28 mouse cellular contexts compared by ENCODE assay signal in genomic region chr6:145309025-145309424, GRCm38 (mm10).
"Had no signal": no experiment of that assay in that cellular context is flagged by ENCODE, and none has a peak within 500 bp of the region (broad histone marks: within the 10 kb centered on the region; RNA-seq: fewer than 3 reads in every experiment).

No protein-coding gene starts in this region.

- H3K4me1 ChIP-seq: embryonic facial prominence, embryonic 12.5 days; embryonic facial prominence, embryonic 13.5 days; embryonic facial prominence, embryonic 15.5 days; forebrain, embryonic 12.5 days; forebrain, embryonic 15.5 days had no signal

- ATAC-seq: forebrain, embryonic 13.5 days; forebrain, embryonic 14.5 days; forebrain, embryonic 15.5 days; forebrain, embryonic 16.5 days; forebrain, postnatal 0 days had no signal

- H3K4me3 ChIP-seq: embryonic facial prominence, embryonic 10.5 days; embryonic facial prominence, embryonic 12.5 days; embryonic facial prominence, embryonic 13.5 days; embryonic facial prominence, embryonic 15.5 days; erythroblast, embryonic 14.5 days; forebrain, embryonic 10.5 days; forebrain, embryonic 12.5 days; forebrain, embryonic 13.5 days; forebrain, embryonic 15.5 days; gastrocnemius, adult 2 months; heart, adult 2 months had no signal

- H3K4me2 ChIP-seq: embryonic facial prominence, embryonic 12.5 days; embryonic facial prominence, embryonic 13.5 days; embryonic facial prominence, embryonic 15.5 days; forebrain, embryonic 12.5 days; forebrain, embryonic 13.5 days; forebrain, embryonic 15.5 days had no signal

- DNase-seq: cerebellum, adult 8-10 months; cerebellum, adult 9-10 months; cerebellum, adult 9-11 months; cerebellum, postnatal 10 days; cerebellum, postnatal 14 days; cerebellum, postnatal 25 days; cerebellum, postnatal 36 days; embryo, embryonic 11 days; forebrain, postnatal 0 days; gastrocnemius, adult 2 months; gastrocnemius, postnatal 10 days; gastrocnemius, postnatal 14 days; gastrocnemius, postnatal 25 days; gastrocnemius, postnatal 36 days; heart, adult 11 months; heart, adult 18-20 months; heart, adult 2 months had no signal

- H3K9me3 ChIP-seq: embryonic facial prominence, embryonic 10.5 days; embryonic facial prominence, embryonic 12.5 days; embryonic facial prominence, embryonic 13.5 days; embryonic facial prominence, embryonic 15.5 days; forebrain, embryonic 10.5 days; forebrain, embryonic 12.5 days; forebrain, embryonic 13.5 days; forebrain, embryonic 15.5 days had no signal

- H3K9ac ChIP-seq: embryonic facial prominence, embryonic 12.5 days; embryonic facial prominence, embryonic 13.5 days; embryonic facial prominence, embryonic 15.5 days; forebrain, embryonic 12.5 days; forebrain, embryonic 13.5 days; forebrain, embryonic 15.5 days; forebrain, postnatal 0 days had no signal

- H3K27ac ChIP-seq: embryonic facial prominence, embryonic 10.5 days; embryonic facial prominence, embryonic 12.5 days; embryonic facial prominence, embryonic 13.5 days; embryonic facial prominence, embryonic 15.5 days; forebrain, embryonic 10.5 days; forebrain, embryonic 12.5 days; forebrain, embryonic 13.5 days; forebrain, embryonic 15.5 days; gastrocnemius, adult 2 months; heart, adult 2 months had no signal

- H3K27me3 ChIP-seq: embryonic facial prominence, embryonic 12.5 days; embryonic facial prominence, embryonic 13.5 days; embryonic facial prominence, embryonic 15.5 days; forebrain, embryonic 12.5 days; forebrain, embryonic 13.5 days; forebrain, embryonic 15.5 days had no signal

- H3K36me3 ChIP-seq: embryonic facial prominence, embryonic 10.5 days; embryonic facial prominence, embryonic 12.5 days; embryonic facial prominence, embryonic 13.5 days; embryonic facial prominence, embryonic 15.5 days; forebrain, embryonic 10.5 days; forebrain, embryonic 12.5 days; forebrain, embryonic 15.5 days had no signal
